Mouse (Mus musculus) midbrain, embryonic 15.5 days (tissue): ENCODE results near the gene Aurkaip1. TPM values are rescaled to one million over a fixed set of nuclear protein-coding genes. Genes with fewer than 3 reads are reported as not detected.
"Not testable (repeated sequence)": the region's sequence is repeated elsewhere in the genome, so short reads cannot be mapped to it uniquely, and the experiment has no call there.

Experiments used
- ATAC-seq: fragments of 200-750 bp; cut with Nextera tagmentation; replicated peaks from 2 replicates; pipeline ENCODE4 v1.8.0; 2017; ENCODE audit warnings: moderate TSS enrichment
- H3K27ac ChIP-seq: fragments of 300-500 bp; sonication (generic); 2 replicates; pipeline ENCODE4 v1.5.1; 2015; ENCODE audit warnings: mild to moderate bottlenecking, inconsistent platforms
- H3K27me3 ChIP-seq: fragments of 300-500 bp; sonication (generic); replicated peaks from 2 replicates; pipeline ENCODE4 v1.6.1; 2015; ENCODE audit warnings: inconsistent platforms
- H3K36me3 ChIP-seq: fragments of 300-500 bp; sonication (generic); replicated peaks from 2 replicates; pipeline ENCODE4 v1.6.1; 2015; ENCODE audit warnings: inconsistent platforms
- H3K4me1 ChIP-seq: fragments of 300-500 bp; sonication (generic); 2 replicates; pipeline ENCODE4 v1.6.1; 2015; ENCODE audit warnings: inconsistent platforms
- H3K4me2 ChIP-seq: fragments of 300-500 bp; sonication (generic); 2 replicates; pipeline ENCODE4 v1.6.1; 2015; ENCODE audit warnings: inconsistent platforms, mild to moderate bottlenecking, moderate library complexity
- H3K4me3 ChIP-seq: fragments of 300-500 bp; sonication (generic); 2 replicates; pipeline ENCODE4 v1.5.1; 2015; ENCODE audit warnings: mild to moderate bottlenecking, inconsistent platforms
- H3K9ac ChIP-seq: fragments of 300-500 bp; sonication (generic); 2 replicates; pipeline ENCODE4 v1.6.1; 2015; ENCODE audit warnings: mild to moderate bottlenecking, inconsistent platforms
- H3K9me3 ChIP-seq: fragments of 300-500 bp; sonication (generic); 2 replicates; pipeline ENCODE4 v1.6.1; 2016; ENCODE audit warnings: inconsistent platforms
- WGBS: fragments of 180-500 bp; shearing (Covaris S2); methylation state at CpG from one replicate; pipeline ENCODE4 v1.1.7; 2015; ENCODE audit warnings: mixed read lengths; 5-methylcytosine and 5-hydroxymethylcytosine counted together
- polyA plus RNA-seq: library from polyadenylated mRNA; unstranded; fragments of >200 nt; fragmentation: Nextera tagmentation; extraction: Ambion mirVana; gene quantifications from 2 replicates; pipeline ENCODE4 v1.2.1, GENCODE M21; 2015

The Aurkaip1 gene
- polyA plus RNA-seq = 128 and 129 TPM in 2 replicates

- peak; percentile 94 for ATAC-seq
- under 1% methylated on average over 49 of the region's 49 CpGs for WGBS
- Histone ChIP-seq H3K4me2 (peak within 1 kb of the TSS; percentile 87), H3K4me3 (peak within 1 kb of the TSS; percentile 58), H3K27me3 (no peaks in the 10 kb centered on the region), H3K9ac (peak within 1 kb of the TSS; percentile 72), H3K27ac (peak within 1 kb of the TSS; percentile 89), H3K9me3 (no peaks in the 10 kb centered on the region), H3K4me1 (peaks cover 29% of the 10 kb centered on the region), H3K36me3 (0 out of 2 replicates have a peak, but pooled peaks cover 5% of the 10 kb centered on the region)
Measured at GRCm38 (mm10) chr4:155831205-155831766, at the start of gene Aurkaip1. Gene Aurkaip1 (plus strand): TSS chr4:155831272.

GRCm38 (mm10) chr4:155783486-155784080 is 47.5 kb upstream of the Aurkaip1 start:
- ATAC-seq = peak; percentile 3
- no peaks in the 10 kb centered on the region for H3K9me3 ChIP-seq
- H3K4me3 ChIP-seq = peak overlapping the region; percentile 69
- no peaks in the 10 kb centered on the region for H3K36me3 ChIP-seq
- peaks cover 17% of the 10 kb centered on the region for H3K4me1 ChIP-seq
- WGBS = 33% methylated on average over 16 of the region's 16 CpGs
- peak overlapping the region; percentile 95 for H3K27ac ChIP-seq
- peak overlapping the region; percentile 87 for H3K9ac ChIP-seq
- peak overlapping the region; percentile 79 for H3K4me2 ChIP-seq
- H3K27me3 ChIP-seq = no peaks in the 10 kb centered on the region

GRCm38 (mm10) chr4:155784081-155784701 is 46.9 kb upstream of the Aurkaip1 start:
- H3K4me3 ChIP-seq = peak overlapping the region; percentile 69
- no peaks in the 10 kb centered on the region for H3K36me3 ChIP-seq
- H3K9ac ChIP-seq = peak overlapping the region; percentile 87
- peak overlapping the region; percentile 79 for H3K4me2 ChIP-seq
- H3K9me3 ChIP-seq = no peaks in the 10 kb centered on the region
- H3K4me1 ChIP-seq = peaks cover 17% of the 10 kb centered on the region
- no peaks in the 10 kb centered on the region for H3K27me3 ChIP-seq
- WGBS = under 1% methylated on average over 52 of the region's 52 CpGs
- ATAC-seq = peak; percentile 90
- H3K27ac ChIP-seq = peak overlapping the region; percentile 95

GRCm38 (mm10) chr4:155785246-155785645 is 45.8 kb upstream of the Aurkaip1 start:
- H3K9ac ChIP-seq = no peak overlapping the region
- H3K9me3 ChIP-seq = no peaks in the 10 kb centered on the region
- ATAC-seq = no peak
- H3K4me3 ChIP-seq = no peak overlapping the region
- H3K27ac ChIP-seq = no peak overlapping the region
- 73% methylated on average over 10 of the region's 10 CpGs for WGBS
- H3K27me3 ChIP-seq = no peaks in the 10 kb centered on the region
- H3K4me2 ChIP-seq = peak overlapping the region; percentile 79; the same call in 1 of the 2 replicates
- H3K4me1 ChIP-seq = peaks cover 17% of the 10 kb centered on the region
- H3K36me3 ChIP-seq = no peaks in the 10 kb centered on the region

GRCm38 (mm10) chr4:155785819-155786218 is 45.3 kb upstream of the Aurkaip1 start, which contains the start of gene Tmem88b:
Gene Tmem88b (minus strand): TSS chr4:155785874.
- peak within 1 kb of the TSS; percentile 95 for H3K27ac ChIP-seq
- no peak within 1 kb of the TSS for H3K9ac ChIP-seq
- H3K36me3 ChIP-seq = no peaks in the 10 kb centered on the region
- 67% methylated on average over 5 of the region's 5 CpGs for WGBS
- H3K9me3 ChIP-seq = no peaks in the 10 kb centered on the region
- no peak for ATAC-seq
- peak within 1 kb of the TSS; percentile 69 for H3K4me3 ChIP-seq
- peak within 1 kb of the TSS; percentile 79 for H3K4me2 ChIP-seq
- H3K27me3 ChIP-seq = no peaks in the 10 kb centered on the region
- H3K4me1 ChIP-seq = peaks cover 17% of the 10 kb centered on the region

GRCm38 (mm10) chr4:155788300-155788699 is 42.8 kb upstream of the Aurkaip1 start:
- Histone ChIP-seq H3K4me3 (no peak overlapping the region), H3K4me2 (no peak overlapping the region), H3K9ac (no peak overlapping the region), H3K36me3 (no peaks in the 10 kb centered on the region), H3K9me3 (no peaks in the 10 kb centered on the region), H3K27ac (no peak overlapping the region), H3K4me1 (peaks cover 16% of the 10 kb centered on the region), H3K27me3 (no peaks in the 10 kb centered on the region)
- 79% methylated on average over 3 of the region's 3 CpGs for WGBS
- no peak for ATAC-seq

GRCm38 (mm10) chr4:155788833-155789232 is 42.2 kb upstream of the Aurkaip1 start:
- peaks cover 11% of the 10 kb centered on the region for H3K4me1 ChIP-seq
- not testable (repeated sequence) for H3K27ac ChIP-seq, H3K9ac ChIP-seq, H3K9me3 ChIP-seq, H3K4me2 ChIP-seq, H3K27me3 ChIP-seq, H3K36me3 ChIP-seq, H3K4me3 ChIP-seq, ATAC-seq
- WGBS = 81% methylated on average over 4 of the region's 4 CpGs

GRCm38 (mm10) chr4:155790021-155790489 is 41.0 kb upstream of the Aurkaip1 start, which contains the start of gene Ankrd65:
Gene Ankrd65 (plus strand): TSS chr4:155790439.
- no peaks in the 10 kb centered on the region for H3K9me3 ChIP-seq
- H3K4me3 ChIP-seq = no peak within 1 kb of the TSS
- no peak for ATAC-seq
- no peaks in the 10 kb centered on the region for H3K27me3 ChIP-seq
- no peaks in the 10 kb centered on the region for H3K36me3 ChIP-seq
- no peak within 1 kb of the TSS for H3K4me2 ChIP-seq
- H3K4me1 ChIP-seq = peaks cover 6% of the 10 kb centered on the region; the same call in 1 of the 2 replicates
- no peak within 1 kb of the TSS for H3K9ac ChIP-seq
- H3K27ac ChIP-seq = no peak within 1 kb of the TSS
- 77% methylated on average over 3 of the region's 3 CpGs for WGBS

- WGBS = 67% methylated on average over 3 of the region's 3 CpGs
- H3K27ac ChIP-seq = no peak overlapping the region
- no peak for ATAC-seq
- no peak overlapping the region for H3K4me3 ChIP-seq
- H3K9ac ChIP-seq = no peak overlapping the region
- H3K27me3 ChIP-seq = no peaks in the 10 kb centered on the region
- no peaks in the 10 kb centered on the region for H3K4me1 ChIP-seq
- no peaks in the 10 kb centered on the region for H3K9me3 ChIP-seq
- H3K4me2 ChIP-seq = no peak overlapping the region
- no peaks in the 10 kb centered on the region for H3K36me3 ChIP-seq
Measured at GRCm38 (mm10) chr4:155790650-155791161, 40.4 kb upstream of the Aurkaip1 start.

- no peaks in the 10 kb centered on the region for H3K4me1 ChIP-seq
- H3K27ac ChIP-seq = no peak overlapping the region
- no peak for ATAC-seq
- H3K36me3 ChIP-seq = no peaks in the 10 kb centered on the region
- H3K9ac ChIP-seq = no peak overlapping the region
- 77% methylated on average over 24 of the region's 24 CpGs for WGBS
- no peak overlapping the region for H3K4me2 ChIP-seq
- H3K4me3 ChIP-seq = no peak overlapping the region
- no peaks in the 10 kb centered on the region for H3K27me3 ChIP-seq
- H3K9me3 ChIP-seq = no peaks in the 10 kb centered on the region
Measured at GRCm38 (mm10) chr4:155791240-155791933, 39.7 kb upstream of the Aurkaip1 start.

GRCm38 (mm10) chr4:155793730-155794129 is 37.3 kb upstream of the Aurkaip1 start:
- WGBS = 81% methylated on average over 2 of the region's 2 CpGs
- no peak overlapping the region for H3K4me2 ChIP-seq
- H3K27ac ChIP-seq = no peak overlapping the region
- H3K9ac ChIP-seq = no peak overlapping the region
- H3K4me1 ChIP-seq = no peaks in the 10 kb centered on the region
- H3K27me3 ChIP-seq = no peaks in the 10 kb centered on the region
- no peak for ATAC-seq
- H3K4me3 ChIP-seq = no peak overlapping the region
- H3K36me3 ChIP-seq = no peaks in the 10 kb centered on the region
- H3K9me3 ChIP-seq = no peaks in the 10 kb centered on the region

- Histone ChIP-seq H3K4me1 (peaks cover 22% of the 10 kb centered on the region), H3K4me3 (no peak overlapping the region), H3K9me3 (no peaks in the 10 kb centered on the region), H3K27ac (no peak overlapping the region), H3K27me3 (no peaks in the 10 kb centered on the region), H3K36me3 (no peaks in the 10 kb centered on the region; the same call in 1 of the 2 replicates), H3K9ac (no peak overlapping the region), H3K4me2 (no peak overlapping the region)
- no peak for ATAC-seq
- WGBS = 88% methylated on average over 1 of the region's 1 CpGs
Measured at GRCm38 (mm10) chr4:155802075-155802474, 29.0 kb upstream of the Aurkaip1 start.
